Mouse (Mus musculus): ENCODE results near the gene Pspn.

DNA sequence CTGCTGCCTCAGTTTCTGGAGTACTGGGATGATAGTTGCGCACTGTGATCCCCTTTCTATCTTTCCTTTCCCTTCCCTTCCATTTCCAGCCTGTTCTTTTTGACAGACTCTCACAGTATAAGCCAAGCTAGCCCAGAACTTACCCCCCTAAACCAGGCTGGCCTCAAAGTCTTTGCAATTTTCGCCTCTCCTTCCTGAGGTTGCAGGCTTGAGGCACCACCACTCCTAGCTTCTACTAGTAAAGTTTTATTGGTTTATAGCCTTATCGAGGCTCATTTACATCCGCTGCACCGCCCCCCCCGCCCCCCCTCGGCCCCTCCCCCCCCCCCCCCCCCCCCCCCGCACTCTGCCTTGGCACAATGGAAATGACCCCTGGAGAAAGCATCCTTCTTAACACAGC is 20.3 kb downstream of the Pspn start:
- no peak for TF ChIP-seq CTCF (IDR thresholded peaks at IDR 0.05; ENCODE audit: insufficient read depth, low read depth, low read length)
- no peak for TF ChIP-seq POLR2A (IDR thresholded peaks at IDR 0.05; ENCODE audit: insufficient read depth, low read depth, low read length)
